Mouse (Mus musculus): ENCODE results near the gene Kif5a. TPM values are rescaled to one million over a fixed set of nuclear protein-coding genes. Genes with fewer than 3 reads are reported as not detected.

The Kif5a gene
- total and polyA plus RNA-seq, 2 experiments from 2014 or later = 84.0 to 223 TPM

GRCm38 (mm10) chr10:127191191-127192056 lies 71.7 kb downstream of the Kif5a start:
- TF ChIP-seq CTCF (IDR thresholded peaks at IDR 0.05; ENCODE audit: low read depth) = no peak
- ATAC-seq (no peak), DNase-seq (no peak)
- no peaks in the 10 kb centered on the region for H3K27me3 ChIP-seq (ENCODE audit: insufficient read depth, low read length)
- peaks cover 30% of the 10 kb centered on the region for H3K36me3 ChIP-seq (ENCODE audit: insufficient read depth)
- H3K4me2 ChIP-seq (ENCODE audit: low read depth) = no peak overlapping the region
- no peak overlapping the region for H3K9ac ChIP-seq
- H3K4me1 ChIP-seq (ENCODE audit: insufficient read depth) = peaks cover 15% of the 10 kb centered on the region
- H3K9me3 ChIP-seq (ENCODE audit: low read length) = no peaks in the 10 kb centered on the region
- H3K4me3 ChIP-seq (ENCODE audit: low read depth, low read length) = no peak overlapping the region
- WGBS = 78% methylated on average over 19 of the region's 19 CpGs
- no peak overlapping the region for H3K27ac ChIP-seq (ENCODE audit: low read depth, low read length)

GRCm38 (mm10) chr10:127190398-127191190 lies 72.6 kb downstream of the Kif5a start:
- no peak for TF ChIP-seq CTCF (IDR thresholded peaks at IDR 0.05; ENCODE audit: low read depth)
- 0 out of 2 replicates have a peak overlapping the region, but pooled peaks have one; percentile 99 for H3K4me2 ChIP-seq (ENCODE audit: low read depth)
- H3K27me3 ChIP-seq (ENCODE audit: insufficient read depth, low read length) = no peaks in the 10 kb centered on the region
- H3K36me3 ChIP-seq (ENCODE audit: insufficient read depth) = peaks cover 30% of the 10 kb centered on the region
- WGBS = 30% methylated on average over 14 of the region's 14 CpGs
- no peaks in the 10 kb centered on the region for H3K9me3 ChIP-seq (ENCODE audit: low read length)
- no peak for ATAC-seq
- no peak overlapping the region for H3K27ac ChIP-seq (ENCODE audit: low read depth, low read length)
- no peak for DNase-seq
- no peak overlapping the region for H3K9ac ChIP-seq
- H3K4me1 ChIP-seq (ENCODE audit: insufficient read depth) = peaks cover 15% of the 10 kb centered on the region
- no peak overlapping the region for H3K4me3 ChIP-seq (ENCODE audit: low read depth, low read length)

GRCm38 (mm10) chr10:127189651-127190381 lies 73.3 kb downstream of the Kif5a start, which contains the start of gene Arhgef25:
Arhgef25 (minus strand) TSS chr10:127190083.
- no peak for TF ChIP-seq CTCF (IDR thresholded peaks at IDR 0.05; ENCODE audit: low read depth)
- H3K4me1 ChIP-seq (ENCODE audit: insufficient read depth) = peaks cover 15% of the 10 kb centered on the region
- H3K9me3 ChIP-seq (ENCODE audit: low read length) = no peaks in the 10 kb centered on the region
- WGBS = 4% methylated on average over 34 of the region's 35 CpGs
- peak within 1 kb of the TSS; percentile 99 for H3K4me2 ChIP-seq (ENCODE audit: low read depth)
- no peak for ATAC-seq
- H3K36me3 ChIP-seq (ENCODE audit: insufficient read depth) = peaks cover 30% of the 10 kb centered on the region
- peak; percentile 38 for DNase-seq
- peak within 1 kb of the TSS; percentile 64 for H3K4me3 ChIP-seq (ENCODE audit: low read depth, low read length)
- peak within 1 kb of the TSS; percentile 70 for H3K27ac ChIP-seq (ENCODE audit: low read depth, low read length)
- H3K27me3 ChIP-seq (ENCODE audit: insufficient read depth, low read length) = no peaks in the 10 kb centered on the region
- peak within 1 kb of the TSS; percentile 80 for H3K9ac ChIP-seq

- no peak for TF ChIP-seq CTCF (IDR thresholded peaks at IDR 0.05; ENCODE audit: low read depth)
- Histone ChIP-seq H3K27me3 (ENCODE audit: insufficient read depth, low read length) (no peaks in the 10 kb centered on the region), H3K4me1 (ENCODE audit: insufficient read depth) (peaks cover 15% of the 10 kb centered on the region), H3K27ac (ENCODE audit: low read depth, low read length) (peak overlapping the region; percentile 70), H3K9ac (peak overlapping the region; percentile 80), H3K4me2 (ENCODE audit: low read depth) (peak overlapping the region; percentile 99), H3K9me3 (ENCODE audit: low read length) (no peaks in the 10 kb centered on the region), H3K36me3 (ENCODE audit: insufficient read depth) (peaks cover 30% of the 10 kb centered on the region), H3K4me3 (ENCODE audit: low read depth, low read length) (peak overlapping the region; percentile 64)
- WGBS = 2% methylated on average over 26 of the region's 26 CpGs
- ATAC-seq = peak; percentile 3
- peak; percentile 51 for DNase-seq
These were observed 74.0 kb downstream of the Kif5a start for GRCm38 (mm10) chr10:127189116-127189650.

GRCm38 (mm10) chr10:127188465-127189115 lies 74.6 kb downstream of the Kif5a start:
- DNase-seq = peak; percentile 69
- peak overlapping the region; percentile 70 for H3K27ac ChIP-seq (ENCODE audit: low read depth, low read length)
- no peaks in the 10 kb centered on the region for H3K27me3 ChIP-seq (ENCODE audit: insufficient read depth, low read length)
- peaks cover 15% of the 10 kb centered on the region; the same call in 1 of the 2 replicates for H3K4me1 ChIP-seq (ENCODE audit: insufficient read depth)
- H3K4me3 ChIP-seq (ENCODE audit: low read depth, low read length) = peak overlapping the region; percentile 64
- ATAC-seq = peak; percentile 79
- under 1% methylated on average over 36 of the region's 46 CpGs for WGBS
- H3K9ac ChIP-seq = peak overlapping the region; percentile 80
- peaks cover 30% of the 10 kb centered on the region for H3K36me3 ChIP-seq (ENCODE audit: insufficient read depth)
- TF ChIP-seq CTCF (IDR thresholded peaks at IDR 0.05; ENCODE audit: low read depth) = no peak
- no peaks in the 10 kb centered on the region for H3K9me3 ChIP-seq (ENCODE audit: low read length)
- peak overlapping the region; percentile 99 for H3K4me2 ChIP-seq (ENCODE audit: low read depth)

- DNase-seq = no peak
- Histone ChIP-seq H3K4me3 (ENCODE audit: low read depth, low read length) (peak overlapping the region; percentile 64), H3K9ac (peak overlapping the region; percentile 80), H3K4me2 (ENCODE audit: low read depth) (peak overlapping the region; percentile 99), H3K27me3 (ENCODE audit: insufficient read depth, low read length) (no peaks in the 10 kb centered on the region), H3K9me3 (ENCODE audit: low read length) (no peaks in the 10 kb centered on the region), H3K36me3 (ENCODE audit: insufficient read depth) (peaks cover 27% of the 10 kb centered on the region), H3K27ac (ENCODE audit: low read depth, low read length) (peak overlapping the region; percentile 70), H3K4me1 (ENCODE audit: insufficient read depth) (peaks cover 15% of the 10 kb centered on the region; the same call in 1 of the 2 replicates)
- WGBS = 4% methylated on average over 14 of the region's 21 CpGs
- no peak for TF ChIP-seq CTCF (IDR thresholded peaks at IDR 0.05; ENCODE audit: low read depth)
- ATAC-seq = no peak
These were observed 75.1 kb downstream of the Kif5a start for GRCm38 (mm10) chr10:127188079-127188453.

All from forebrain, postnatal 0 days (tissue).